Mouse (Mus musculus) kidney, postnatal 0 days (tissue): ENCODE results near the gene Nfia. TPM values are rescaled to one million over a fixed set of nuclear protein-coding genes. Genes with fewer than 3 reads are reported as not detected.

ENCODE experiments used
- ATAC-seq: fragments of 200-750 bp; cut with Nextera tagmentation; replicated peaks from 2 replicates; pipeline ENCODE4 v1.8.0; 2017; ENCODE audit warnings: low read depth, moderate number of reproducible peaks, moderate TSS enrichment, moderate library complexity; ENCODE audit not compliant: low FRiP score
- DNase-seq: peaks from one replicate; pipeline ENCODE4 v3.0.0-alpha.2; 2016; ENCODE audit warnings: low spot score
- H3K27ac ChIP-seq: fragments of 300-500 bp; sonication (generic); 2 replicates; pipeline ENCODE4 v1.5.1; 2014; ENCODE audit warnings: mild to moderate bottlenecking
- H3K27me3 ChIP-seq: fragments of 300-500 bp; sonication (generic); 2 replicates; pipeline ENCODE4 v1.6.1; 2014; ENCODE audit warnings: low read length, mixed read lengths; ENCODE audit not compliant: insufficient read depth
- H3K36me3 ChIP-seq: fragments of 300-500 bp; sonication (generic); 2 replicates; pipeline ENCODE4 v1.6.1; 2014; ENCODE audit warnings: low read length, mixed read lengths; ENCODE audit not compliant: insufficient read depth
- H3K4me1 ChIP-seq: fragments of 300-500 bp; sonication (generic); replicated peaks from 2 replicates; pipeline ENCODE4 v1.6.1; 2014; ENCODE audit warnings: antibody characterized with exemption, low read length, mixed read lengths; ENCODE audit not compliant: insufficient read depth
- H3K4me2 ChIP-seq: fragments of 300-500 bp; sonication (generic); 2 replicates; pipeline ENCODE4 v1.6.1; 2014; ENCODE audit warnings: mild to moderate bottlenecking, low read length, moderate library complexity, mixed read lengths
- H3K4me3 ChIP-seq: fragments of 300-500 bp; sonication (generic); replicated peaks from 2 replicates; pipeline ENCODE4 v1.5.1; 2014; ENCODE audit warnings: low read depth, low read length
- H3K9ac ChIP-seq: fragments of 300-500 bp; sonication (generic); 2 replicates; pipeline ENCODE4 v1.6.1; 2014; ENCODE audit warnings: low read depth, low read length
- H3K9me3 ChIP-seq: fragments of 300-500 bp; sonication (generic); replicated peaks from 2 replicates; pipeline ENCODE4 v1.6.1; 2016; ENCODE audit warnings: low read length, inconsistent platforms, mixed read lengths
- CTCF ChIP-seq: IDR thresholded peaks from 2 replicates; pipeline ENCODE4 v1.5.1; 2016; ENCODE audit warnings: antibody characterized with exemption, low read depth, mild to moderate bottlenecking, moderate library complexity
- WGBS: fragments of 180-500 bp; shearing (Covaris S2); extraction: QIAGEN DNeasy Blood & Tissue Kit; methylation state at CpG from one replicate; pipeline ENCODE4 v1.1.7; 2014; 5-methylcytosine and 5-hydroxymethylcytosine counted together
- polyA plus RNA-seq: library from polyadenylated mRNA; unstranded; fragments of >200 nt; fragmentation: Nextera tagmentation; extraction: Ambion mirVana; gene quantifications from 2 replicates; pipeline ENCODE4 v1.2.1, GENCODE M21; 2015

The Nfia gene
- polyA plus RNA-seq, 1 experiment from 2014 or later: 25.9 TPM

GRCm38 (mm10) chr4:97893915-97894884, 121.7 kb downstream of the Nfia start:
- no peaks in the 10 kb centered on the region for H3K27me3 ChIP-seq
- no peaks in the 10 kb centered on the region for H3K9me3 ChIP-seq
- no peak for TF ChIP-seq CTCF
- ATAC-seq: no peak
- H3K4me1 ChIP-seq: no peaks in the 10 kb centered on the region
- H3K9ac ChIP-seq: no peak overlapping the region
- H3K27ac ChIP-seq: no peak overlapping the region
- DNase-seq: peak; percentile 54
- no peak overlapping the region for H3K4me2 ChIP-seq
- no peaks in the 10 kb centered on the region for H3K36me3 ChIP-seq
- H3K4me3 ChIP-seq: no peak overlapping the region
- WGBS: 80% methylated on average over 10 of the region's 10 CpGs

GRCm38 (mm10) chr4:97895940-97896339, 123.4 kb downstream of the Nfia start:
- H3K9me3 ChIP-seq: no peaks in the 10 kb centered on the region
- no peak for DNase-seq
- H3K27me3 ChIP-seq: no peaks in the 10 kb centered on the region
- H3K36me3 ChIP-seq: no peaks in the 10 kb centered on the region
- no peak overlapping the region for H3K9ac ChIP-seq
- H3K4me1 ChIP-seq: no peaks in the 10 kb centered on the region
- WGBS: 94% methylated on average over 5 of the region's 5 CpGs
- no peak overlapping the region for H3K27ac ChIP-seq
- no peak overlapping the region for H3K4me3 ChIP-seq
- no peak overlapping the region for H3K4me2 ChIP-seq
- ATAC-seq: no peak
- no peak for TF ChIP-seq CTCF

DNA sequence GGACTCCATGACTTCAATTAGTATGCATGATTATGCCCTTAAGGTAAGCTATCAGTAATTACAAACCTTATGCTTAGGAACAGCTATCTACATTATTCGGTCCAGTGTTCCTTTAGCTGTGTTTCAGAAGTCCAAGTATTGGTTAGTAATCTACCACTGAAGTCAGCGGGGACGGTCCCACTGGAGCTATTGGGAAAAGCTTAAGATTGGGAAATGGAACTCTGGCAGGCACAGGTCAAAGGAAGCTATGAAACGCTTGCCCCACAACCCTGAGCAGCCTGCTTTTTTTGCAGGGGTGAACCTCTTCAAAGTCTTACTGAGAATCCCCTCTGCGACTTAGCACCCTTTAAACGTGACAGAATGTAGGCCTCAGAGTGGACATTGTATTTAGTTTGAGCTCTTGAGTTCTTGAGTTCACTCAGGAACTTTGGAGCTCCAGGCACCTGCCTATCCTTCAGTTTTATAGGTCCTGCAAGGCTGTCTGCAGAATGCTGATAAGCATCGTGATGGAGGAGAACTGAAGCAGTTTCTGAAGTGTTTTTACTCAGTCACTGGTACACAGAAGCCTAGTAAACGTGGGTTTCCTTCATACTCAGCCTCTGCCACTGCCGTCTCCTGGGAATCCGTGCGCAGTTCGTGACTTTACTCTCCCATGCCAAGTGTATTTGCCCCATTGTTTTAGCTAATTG, 127.9 kb downstream of the Nfia start:
- H3K4me1 ChIP-seq: no peaks in the 10 kb centered on the region
- no peak overlapping the region for H3K4me2 ChIP-seq
- TF ChIP-seq CTCF: no peak
- 81% methylated on average over 12 of the region's 12 CpGs for WGBS
- H3K4me3 ChIP-seq: no peak overlapping the region
- H3K36me3 ChIP-seq: no peaks in the 10 kb centered on the region
- no peaks in the 10 kb centered on the region for H3K27me3 ChIP-seq
- H3K27ac ChIP-seq: no peak overlapping the region
- ATAC-seq (no peak), DNase-seq (no peak)
- no peak overlapping the region for H3K9ac ChIP-seq
- no peaks in the 10 kb centered on the region for H3K9me3 ChIP-seq

DNA sequence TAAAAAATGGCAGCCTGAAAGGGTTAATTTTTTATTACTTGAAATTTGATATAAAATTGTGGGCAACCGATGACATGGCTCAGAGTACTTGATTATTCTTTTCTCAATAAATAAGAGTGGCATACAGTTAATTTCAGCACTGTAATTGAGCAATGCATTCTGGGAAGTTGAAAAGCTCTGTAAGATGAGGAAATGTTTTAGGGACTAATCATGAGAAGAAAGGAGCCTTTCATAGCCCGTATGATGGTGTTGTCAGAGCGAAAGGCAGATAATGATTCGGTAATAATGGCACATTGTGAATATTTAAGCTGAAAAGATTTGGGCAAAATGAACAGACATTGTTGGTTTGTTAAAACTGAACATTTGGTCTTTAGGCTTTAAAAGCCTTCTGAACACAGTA, 133.3 kb downstream of the Nfia start:
- no peak for TF ChIP-seq CTCF
- WGBS: 72% methylated on average over 4 of the region's 4 CpGs
- H3K27me3 ChIP-seq: no peaks in the 10 kb centered on the region
- ATAC-seq (no peak), DNase-seq (no peak)
- no peaks in the 10 kb centered on the region for H3K4me1 ChIP-seq
- no peak overlapping the region for H3K4me3 ChIP-seq
- H3K36me3 ChIP-seq: no peaks in the 10 kb centered on the region
- H3K4me2 ChIP-seq: no peak overlapping the region
- H3K27ac ChIP-seq: no peak overlapping the region
- H3K9ac ChIP-seq: no peak overlapping the region
- no peaks in the 10 kb centered on the region for H3K9me3 ChIP-seq

- no peak for TF ChIP-seq CTCF
- Histone ChIP-seq H3K9me3 (no peaks in the 10 kb centered on the region), H3K36me3 (no peaks in the 10 kb centered on the region), H3K27me3 (no peaks in the 10 kb centered on the region), H3K4me2 (no peak overlapping the region), H3K27ac (no peak overlapping the region), H3K4me1 (no peaks in the 10 kb centered on the region), H3K9ac (no peak overlapping the region), H3K4me3 (no peak overlapping the region)
- no peak for ATAC-seq
- no peak for DNase-seq
- WGBS: 73% methylated on average over 4 of the region's 4 CpGs
These were observed 136.1 kb downstream of the Nfia start for GRCm38 (mm10) chr4:97908576-97909147.

DNA sequence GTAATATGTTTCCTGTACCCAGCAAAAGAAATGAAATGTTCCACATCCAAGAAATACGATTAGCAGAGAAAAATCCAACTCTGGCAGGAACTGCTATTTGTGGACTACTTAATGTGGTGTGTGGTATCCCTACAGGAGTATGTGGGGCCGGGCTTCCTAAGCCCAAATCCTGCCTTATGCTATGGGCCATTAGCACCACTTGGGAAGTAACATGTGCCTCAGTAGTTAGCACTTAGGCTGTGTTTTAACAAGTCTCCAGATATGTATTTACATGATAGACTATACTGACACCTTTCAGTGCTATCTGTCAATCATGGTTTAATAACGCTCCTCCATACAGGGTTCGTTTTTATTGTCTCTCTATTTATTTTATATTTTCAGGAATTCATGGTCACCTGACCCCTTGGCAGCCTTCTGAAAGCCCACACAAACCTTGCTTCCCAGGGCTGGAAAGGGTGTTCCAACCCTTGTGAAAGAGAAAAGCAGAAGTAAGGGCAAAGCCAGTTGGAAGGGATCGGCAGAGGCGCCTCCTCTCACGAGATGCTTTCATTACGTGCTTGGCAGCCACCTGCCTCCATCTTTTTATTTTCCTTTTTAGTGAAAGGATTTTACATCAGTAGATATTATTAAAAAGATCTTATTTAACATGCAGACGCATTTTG, 137.7 kb downstream of the Nfia start:
- DNase-seq (no peak), ATAC-seq (no peak)
- 86% methylated on average over 9 of the region's 9 CpGs for WGBS
- no peak for TF ChIP-seq CTCF
- Histone ChIP-seq H3K4me2 (no peak overlapping the region), H3K9me3 (no peaks in the 10 kb centered on the region), H3K9ac (no peak overlapping the region), H3K27ac (no peak overlapping the region), H3K4me1 (no peaks in the 10 kb centered on the region), H3K36me3 (no peaks in the 10 kb centered on the region), H3K27me3 (no peaks in the 10 kb centered on the region), H3K4me3 (no peak overlapping the region)
